Mouse (Mus musculus) activated CD4-positive, CD25-positive, alpha-beta regulatory T cell, adult 4 months (primary cell): ENCODE measurements around the gene Olfr479. TPM values are rescaled to one million over a fixed set of nuclear protein-coding genes. Genes with fewer than 3 reads are reported as not detected.
"Not testable (repeated sequence)": the region's sequence is repeated elsewhere in the genome, so short reads cannot be mapped to it uniquely, and the experiment has no call there.

ENCODE experiments used
- ATAC-seq: one replicate; pipeline ENCODE4 v1.8.0; 2017
- polyA plus RNA-seq, 2 experiments: library from polyadenylated mRNA; unstranded; fragments of 100-300 nt; shearing (Covaris generic); gene quantifications; one replicate each; pipeline ENCODE4 v1.2.1; 2017

Gene Olfr479
- polyA plus RNA-seq: not detected

- no peak for ATAC-seq
Measured at GRCm38 (mm10) chr7:108050393-108050792, at the start of gene Olfr479. Olfr479 (plus strand) TSS chr7:108050693.

GRCm38 (mm10) chr7:108014256-108014655 lies 36.2 kb upstream of the Olfr479 start:
- ATAC-seq: not testable (repeated sequence)

- ATAC-seq: no peak
Measured at GRCm38 (mm10) chr7:108033889-108034288, 16.6 kb upstream of the Olfr479 start, which contains the start of gene Olfr478. Olfr478 (minus strand) TSS chr7:108033989.

- no peak for ATAC-seq
Measured at GRCm38 (mm10) chr7:108067246-108067645, 16.8 kb downstream of the Olfr479 start, which contains the start of gene Olfr480. Olfr480 (minus strand) TSS chr7:108067346.

GRCm38 (mm10) chr7:108079555-108079954 lies 29.1 kb downstream of the Olfr479 start, which contains the start of gene Olfr481:
Olfr481 (plus strand) TSS chr7:108079855.
- no peak for ATAC-seq

GRCm38 (mm10) chr7:108097486-108097885 lies 47.0 kb downstream of the Olfr479 start, which contains the start of gene Olfr482:
Olfr482 (minus strand) TSS chr7:108097586.
- no peak for ATAC-seq

GRCm38 (mm10) chr7:108100549-108100948 lies 50.1 kb downstream of the Olfr479 start, which contains the start of gene Olfr483:
Olfr483 (plus strand) TSS chr7:108100849.
- ATAC-seq: no peak

Other genes starting within 250 kb of the Olfr479 start
- not detected for gene Ovch2, start 249.5 kb upstream of the Olfr479 start, polyA plus RNA-seq
- not detected for gene Olfr467, start 238.4 kb upstream of the Olfr479 start, polyA plus RNA-seq
- not detected for gene Olfr469, start 225.2 kb upstream of the Olfr479 start, polyA plus RNA-seq
- gene Olfr470, start 203.2 kb upstream of the Olfr479 start, polyA plus RNA-seq: not detected
- under 1 TPM in 1 of 2 experiments, not detected in 1; 0.16 TPM for gene Olfr472, start 152.8 kb upstream of the Olfr479 start, polyA plus RNA-seq
- not detected for gene Olfr473, start 120.2 kb upstream of the Olfr479 start, polyA plus RNA-seq
- not detected for gene Olfr474, start 96.0 kb upstream of the Olfr479 start, polyA plus RNA-seq
- gene Olfr476, start 85.9 kb upstream of the Olfr479 start, polyA plus RNA-seq: not detected
- not detected for gene Olfr477, start 64.0 kb upstream of the Olfr479 start, polyA plus RNA-seq
- not detected for gene Olfr478, start 16.7 kb upstream of the Olfr479 start, polyA plus RNA-seq
- gene Olfr480, start 16.7 kb downstream of the Olfr479 start, polyA plus RNA-seq: not detected
- gene Olfr481, start 29.2 kb downstream of the Olfr479 start, polyA plus RNA-seq: under 1 TPM in 1 of 2 experiments, not detected in 1; 0.28 TPM
- gene Olfr482, start 46.9 kb downstream of the Olfr479 start, polyA plus RNA-seq: not detected
- gene Olfr483, start 50.2 kb downstream of the Olfr479 start, polyA plus RNA-seq: under 1 TPM in 1 of 2 experiments, not detected in 1; 0.12 TPM
- gene Olfr484, start 76.8 kb downstream of the Olfr479 start, polyA plus RNA-seq: not detected
- gene Olfr485, start 109.2 kb downstream of the Olfr479 start, polyA plus RNA-seq: not detected
- not detected for gene Olfr486, start 122.0 kb downstream of the Olfr479 start, polyA plus RNA-seq
- not detected for gene Olfr487, start 163.9 kb downstream of the Olfr479 start, polyA plus RNA-seq
- gene Olfr488, start 207.7 kb downstream of the Olfr479 start, polyA plus RNA-seq: under 1 TPM in 1 of 2 experiments, not detected in 1; 0.09 TPM
- gene Olfr490, start 238.2 kb downstream of the Olfr479 start, polyA plus RNA-seq: not detected